8 mouse cellular contexts compared by ENCODE assay signal in the genomic region with DNA sequence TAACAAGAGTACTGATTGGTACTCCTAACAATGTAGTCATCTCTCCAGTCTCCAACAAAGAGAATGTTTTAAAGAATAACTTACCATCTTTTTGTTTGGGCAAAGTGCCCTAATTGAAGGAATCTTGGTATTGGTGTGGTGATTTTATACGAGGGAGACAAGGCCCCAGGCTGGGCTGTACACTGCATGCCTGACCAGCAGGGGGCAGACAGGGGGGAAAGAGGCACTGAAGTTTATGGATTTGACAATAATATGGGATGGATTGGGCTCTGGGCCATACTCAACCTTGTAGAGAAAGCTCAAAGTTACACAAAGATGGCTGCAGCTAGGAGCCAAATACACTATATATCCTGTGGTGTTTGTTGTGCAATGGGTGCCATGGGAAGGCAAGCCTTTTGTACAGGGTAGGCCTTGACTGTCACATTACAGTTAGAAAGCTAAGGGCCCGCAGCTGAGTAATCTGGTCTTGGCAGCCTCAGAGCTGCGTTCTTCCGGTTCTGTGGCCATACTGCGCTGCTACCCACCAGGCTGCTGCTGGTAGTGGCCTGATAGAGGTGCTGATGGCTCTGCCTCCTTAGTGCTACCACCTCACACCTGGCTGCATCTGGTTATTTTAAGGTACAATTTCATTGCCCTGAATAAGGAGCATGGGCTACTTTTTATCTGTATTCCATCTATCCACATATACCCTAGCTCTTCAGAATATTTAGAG. TPM values are rescaled to one million over a fixed set of nuclear protein-coding genes. Genes with fewer than 3 reads are reported as not detected.
DNase-seq lines count a peak whose midpoint lies in the region; ATAC-seq and TF ChIP-seq lines count a peak whose summit lies in the region.

No protein-coding gene starts in this region.

- no peaks in the 10 kb centered on the region for H3K9me3 ChIP-seq in G1E (replicated peaks)
- no peaks in the 10 kb centered on the region for H3K9me3 ChIP-seq in hindbrain, embryonic 10.5 days
- no peaks in the 10 kb centered on the region for H3K9me3 ChIP-seq in liver, embryonic 14.5 days (ENCODE audit: control insufficient read depth, low read length)
- H3K9me3 ChIP-seq in neural tube, embryonic 14.5 days (ENCODE audit: control insufficient read depth, low read length) = no peaks in the 10 kb centered on the region

- H3K4me2 ChIP-seq in liver, embryonic 14.5 days (ENCODE audit: low read depth) = no peak overlapping the region
- no peak overlapping the region for H3K4me2 ChIP-seq in neural tube, embryonic 14.5 days (ENCODE audit: low read depth, low read length)

- peak; percentile 37 for DNase-seq in kidney, adult 2 months
- no peak for DNase-seq in kidney, adult 11 months
- DNase-seq in G1E (ENCODE audit: low spot score) = no peak
- peak; percentile 63 for DNase-seq in embryo, embryonic 11 days
- DNase-seq in hindbrain, embryonic 10.5 days (ENCODE audit: low spot score) = peak; percentile 45
- no peak for DNase-seq in liver, embryonic 14.5 days (ENCODE audit: low read depth in 3 of 3, low spot score in 3 of 3)
- DNase-seq in right cerebral cortex, postnatal 25 days = no peak

- no peaks in the 10 kb centered on the region for H3K27me3 ChIP-seq in kidney, adult 2 months (replicated peaks; ENCODE audit: control insufficient read depth, insufficient read depth, low read length)
- no peaks in the 10 kb centered on the region for H3K27me3 ChIP-seq in G1E (ENCODE audit: insufficient read depth, low read length)
- no peaks in the 10 kb centered on the region for H3K27me3 ChIP-seq in hindbrain, embryonic 10.5 days (ENCODE audit: insufficient read depth, poor library complexity, severe bottlenecking)
- H3K27me3 ChIP-seq in liver, embryonic 14.5 days (ENCODE audit: control insufficient read depth, insufficient read depth, low read length) = no peaks in the 10 kb centered on the region
- no peaks in the 10 kb centered on the region for H3K27me3 ChIP-seq in neural tube, embryonic 14.5 days (ENCODE audit: control insufficient read depth, insufficient read depth, low read length)

- no peak overlapping the region for H3K9ac ChIP-seq in liver, embryonic 14.5 days (replicated peaks)
- no peak overlapping the region for H3K9ac ChIP-seq in neural tube, embryonic 14.5 days (replicated peaks; ENCODE audit: low read depth, low read length)

- no peak overlapping the region for H3K27ac ChIP-seq in kidney, adult 2 months (ENCODE audit: insufficient read depth, low read depth, low read length)
- H3K27ac ChIP-seq in hindbrain, embryonic 10.5 days = no peak overlapping the region
- no peak overlapping the region for H3K27ac ChIP-seq in liver, embryonic 14.5 days
- no peak overlapping the region for H3K27ac ChIP-seq in neural tube, embryonic 14.5 days (ENCODE audit: low read depth, low read length)

- peak; percentile 77 for TF ChIP-seq CTCF in kidney, adult 2 months (conservative IDR thresholded peaks at IDR 0.05; ENCODE audit: insufficient read depth, insufficient read length, low read depth, low read length)
- TF ChIP-seq CTCF in G1E (IDR thresholded peaks at IDR 0.05; ENCODE audit: low read depth, low read length) = peak; percentile 66
- peak; percentile 85 for TF ChIP-seq CTCF in liver, embryonic 14.5 days (IDR thresholded peaks at IDR 0.05; ENCODE audit: low read depth)

- 76% methylated on average over 5 of the region's 5 CpGs for WGBS in kidney, adult 2 months
- 77% methylated on average over 5 of the region's 5 CpGs for WGBS in hindbrain, embryonic 10.5 days
- WGBS in liver, embryonic 14.5 days (ENCODE audit: insufficient replicate concordance) = 59% methylated on average over 5 of the region's 5 CpGs
- WGBS in neural tube, embryonic 14.5 days = 79% methylated on average over 5 of the region's 5 CpGs

- no peak overlapping the region for H3K4me3 ChIP-seq in kidney, adult 2 months (ENCODE audit: insufficient read depth, low read depth, low read length)
- H3K4me3 ChIP-seq in G1E (ENCODE audit: low read depth, low read length) = no peak overlapping the region
- H3K4me3 ChIP-seq in hindbrain, embryonic 10.5 days = no peak overlapping the region
- no peak overlapping the region for H3K4me3 ChIP-seq in liver, embryonic 14.5 days (ENCODE audit: insufficient read depth in 1 of 2, low read depth in 2 of 2, low read length in 2 of 2)
- no peak overlapping the region for H3K4me3 ChIP-seq in neural tube, embryonic 14.5 days (ENCODE audit: low read depth, low read length)

- no peak for TF ChIP-seq POLR2A in kidney, adult 2 months (IDR thresholded peaks at IDR 0.05; ENCODE audit: low read depth, low read length)

- TF ChIP-seq EP300 in liver, embryonic 14.5 days (IDR thresholded peaks at IDR 0.05; ENCODE audit: low read depth) = no peak

- H3K36me3 ChIP-seq in kidney, adult 2 months (ENCODE audit: control insufficient read depth, insufficient read depth, low read length) = no peaks in the 10 kb centered on the region
- H3K36me3 ChIP-seq in G1E (replicated peaks) = peaks cover 23% of the 10 kb centered on the region
- H3K36me3 ChIP-seq in hindbrain, embryonic 10.5 days = peaks cover 34% of the 10 kb centered on the region
- H3K36me3 ChIP-seq in liver, embryonic 14.5 days (replicated peaks; ENCODE audit: control insufficient read depth, insufficient read depth, low read depth) = no peaks in the 10 kb centered on the region; the same call in 1 of the 2 replicates
- peaks cover 15% of the 10 kb centered on the region; the same call in 1 of the 2 replicates for H3K36me3 ChIP-seq in neural tube, embryonic 14.5 days (ENCODE audit: control insufficient read depth, insufficient read depth, low read length)

- H3K4me1 ChIP-seq in kidney, adult 2 months (ENCODE audit: control insufficient read depth, insufficient read depth, low read length) = peaks cover 9% of the 10 kb centered on the region; the same call in 1 of the 2 replicates
- no peaks in the 10 kb centered on the region for H3K4me1 ChIP-seq in G1E (ENCODE audit: insufficient read depth, low read depth, low read length)
- H3K4me1 ChIP-seq in hindbrain, embryonic 10.5 days (replicated peaks) = 0 out of 2 replicates have a peak, but pooled peaks cover 3% of the 10 kb centered on the region
- H3K4me1 ChIP-seq in liver, embryonic 14.5 days (replicated peaks; ENCODE audit: control insufficient read depth in 2 of 2, insufficient read depth in 2 of 2, low read length in 1 of 2) = no peaks in the 10 kb centered on the region
- H3K4me1 ChIP-seq in neural tube, embryonic 14.5 days (ENCODE audit: control insufficient read depth, insufficient read depth, low read length) = peaks cover under 1% of the 10 kb centered on the region; the same call in 1 of the 2 replicates

- no peak for ATAC-seq in G1E (ENCODE audit: extremely low read depth, insufficient number of reproducible peaks, low FRiP score, poor library complexity, severe bottlenecking)
- ATAC-seq in liver, embryonic 14.5 days (ENCODE audit: insufficient read depth) = 0 out of 2 replicates have a peak, but pooled peaks have one; percentile 41
- peak; percentile 49; the same call in 1 of the 2 replicates for ATAC-seq in neural tube, embryonic 14.5 days (ENCODE audit: low read depth)

RNA-seq across cellular contexts. Expression of a gene that starts 6.7 kb away (rescaled TPM):
- polyA plus RNA-seq in kidney, adult 2 months (2012; rRNA removed) = 11.0 and 11.2 TPM in 2 replicates
- total RNA-seq in G1E (2014; fragmentation: Nextera tagmentation) (1.2 and 2.1 TPM in 2 replicates), G1E (2017) (1.9 TPM in 2 replicates)
- polyA plus RNA-seq in G1E (2012) = 1.2 and 1.5 TPM in 2 replicates
- polyA plus RNA-seq in hindbrain, embryonic 10.5 days (2016; fragmentation: Nextera tagmentation; extraction: Ambion mirVana) = 14.7 and 18.7 TPM in 2 replicates
- polyA plus RNA-seq in liver, embryonic 14.5 days (2012; rRNA removed) = 2.0 and 2.4 TPM in 2 replicates
- 2.5 and 2.6 TPM in 2 replicates for polyA plus RNA-seq in liver, embryonic 14.5 days (2014; fragmentation: Nextera tagmentation; extraction: Ambion mirVana)
- polyA plus RNA-seq in neural tube, embryonic 14.5 days (2014; fragmentation: Nextera tagmentation; extraction: Ambion mirVana) = 30.6 and 32.5 TPM in 2 replicates

Comparison
In these comparisons a context has a peak if more than half of its experiments do, and no peak if none do; other contexts are left out.
1. DNase-seq: peak in kidney, adult 2 months (single experiment), embryo, embryonic 11 days (single experiment) and hindbrain, embryonic 10.5 days (single experiment); none in kidney, adult 11 months (single experiment), G1E (single experiment), liver, embryonic 14.5 days (0 of 3) and right cerebral cortex, postnatal 25 days (single experiment).
2. Peak in every context shown above with its lines, with median percentiles within 50 percentile points of each other: CTCF ChIP-seq.